Mouse (Mus musculus) heart, postnatal 10 days (tissue): ENCODE results near the gene Gm10974. TPM values are rescaled to one million over a fixed set of nuclear protein-coding genes. Genes with fewer than 3 reads are reported as not detected.
A peak's percentile ranks its signal among the peaks of the same experiment; 100 is the strongest.

ENCODE experiments used
- DNase-seq, 2 experiments: peaks; one replicate each; pipeline ENCODE4 v3.0.0; 2021
- intact Hi-C: fragments of 180-260 bp; cut with DNase I; formaldehyde crosslinking; loops from one replicate; pipeline ENCODE4 v1.15.1; 2025
- microRNA-seq, 2 experiments: library from miRNA; unstranded; fragments of <30 nt; microRNA quantifications; one replicate each; pipeline ENCODE4 v1.2.0; 2022
- total RNA-seq, 2 experiments: library from RNA; stranded (reverse); gene quantifications; 2 replicates each; pipeline ENCODE4 v1.2.3; 2021

The Gm10974 gene
- total RNA-seq, 2 experiments from 2014 or later, result not detected

- no peak for DNase-seq
- intact Hi-C loops, result no loop called here
These were observed 35.9 kb downstream of the Gm10974 start for GRCm38 (mm10) chr7:66401605-66402004.

DNA sequence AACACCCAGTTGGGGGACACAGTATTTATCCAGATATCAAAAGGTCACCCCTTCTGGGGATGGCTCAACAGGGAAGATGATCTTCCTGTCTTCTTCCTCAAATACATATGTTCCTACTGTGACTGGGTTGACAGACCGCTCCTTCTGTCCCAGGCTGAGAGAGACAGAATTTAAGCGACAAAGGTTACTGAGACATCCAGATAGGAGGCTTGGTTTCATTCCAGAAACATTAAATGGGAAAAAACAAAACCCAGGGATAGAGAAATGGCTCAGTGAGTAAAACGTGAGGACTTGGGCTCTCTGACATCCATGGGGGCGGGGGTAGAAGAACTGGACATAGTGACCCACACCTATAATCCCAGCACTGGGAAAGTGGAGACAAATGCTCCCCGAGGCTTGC, 37.2 kb downstream of the Gm10974 start:
- no peak for DNase-seq
- intact Hi-C loops, result no loop called here

DNA sequence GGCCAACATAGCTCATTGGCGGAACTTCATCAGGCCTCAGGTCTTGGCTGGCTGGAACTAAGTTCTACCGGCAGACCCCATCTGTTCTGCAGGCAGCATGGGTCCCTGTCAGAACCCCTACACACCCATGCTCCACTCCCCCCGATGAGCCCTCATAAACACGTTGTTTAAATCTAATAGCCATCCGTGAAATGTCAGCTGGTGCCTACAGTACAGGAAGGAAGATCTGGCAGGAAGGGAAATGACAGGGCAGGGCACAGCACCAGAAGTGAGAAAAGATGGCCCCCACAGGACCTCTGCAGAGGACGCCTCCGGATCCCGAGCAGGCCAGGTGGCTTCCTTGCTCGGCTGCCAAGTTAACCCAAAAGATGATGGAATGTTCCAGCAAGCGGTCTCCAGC, 38.4 kb downstream of the Gm10974 start:
- no peak for DNase-seq
- intact Hi-C loops, result no loop called here

DNA sequence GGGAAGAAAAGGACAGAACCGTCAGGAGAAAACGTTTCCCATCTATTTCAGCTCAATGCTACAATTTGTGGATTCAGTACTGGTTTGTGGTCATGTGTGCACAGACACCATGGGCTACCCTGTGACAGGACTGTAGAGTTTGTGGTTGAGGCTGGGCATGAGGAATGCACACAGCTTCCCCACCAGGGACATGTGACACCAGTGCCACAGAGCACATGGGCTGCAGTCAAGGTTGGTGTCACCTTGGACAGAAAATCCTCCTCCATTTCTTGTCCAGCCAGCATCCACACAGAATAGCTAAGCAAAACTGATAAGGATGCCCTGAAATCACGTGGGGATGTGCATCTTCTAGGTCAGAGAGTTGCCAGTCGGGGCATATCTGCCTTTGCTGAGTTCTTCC, 39.1 kb downstream of the Gm10974 start:
- intact Hi-C loops, result no loop called here
- DNase-seq, result no peak

DNA sequence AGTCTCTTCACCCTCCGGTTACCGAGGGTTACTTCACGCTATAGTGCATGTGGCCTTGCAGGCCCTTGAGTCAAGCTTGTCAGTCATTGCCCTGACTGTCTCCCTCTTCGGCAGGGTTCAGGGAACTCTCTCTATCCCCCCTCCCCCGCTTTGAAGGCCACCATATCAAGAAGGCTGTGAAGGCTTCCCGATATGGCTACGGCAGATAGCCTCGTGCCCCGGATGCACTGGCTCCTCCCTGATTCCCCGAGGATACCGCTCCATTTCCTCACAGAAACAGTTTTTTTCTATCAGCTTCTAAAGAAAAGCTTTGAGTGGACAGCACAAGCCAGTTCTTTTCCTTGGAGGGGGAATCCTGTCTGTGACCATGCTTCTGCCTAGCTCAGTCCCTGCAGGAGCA, 39.8 kb downstream of the Gm10974 start:
- intact Hi-C loops, result no loop called here
- DNase-seq, result no peak

DNA sequence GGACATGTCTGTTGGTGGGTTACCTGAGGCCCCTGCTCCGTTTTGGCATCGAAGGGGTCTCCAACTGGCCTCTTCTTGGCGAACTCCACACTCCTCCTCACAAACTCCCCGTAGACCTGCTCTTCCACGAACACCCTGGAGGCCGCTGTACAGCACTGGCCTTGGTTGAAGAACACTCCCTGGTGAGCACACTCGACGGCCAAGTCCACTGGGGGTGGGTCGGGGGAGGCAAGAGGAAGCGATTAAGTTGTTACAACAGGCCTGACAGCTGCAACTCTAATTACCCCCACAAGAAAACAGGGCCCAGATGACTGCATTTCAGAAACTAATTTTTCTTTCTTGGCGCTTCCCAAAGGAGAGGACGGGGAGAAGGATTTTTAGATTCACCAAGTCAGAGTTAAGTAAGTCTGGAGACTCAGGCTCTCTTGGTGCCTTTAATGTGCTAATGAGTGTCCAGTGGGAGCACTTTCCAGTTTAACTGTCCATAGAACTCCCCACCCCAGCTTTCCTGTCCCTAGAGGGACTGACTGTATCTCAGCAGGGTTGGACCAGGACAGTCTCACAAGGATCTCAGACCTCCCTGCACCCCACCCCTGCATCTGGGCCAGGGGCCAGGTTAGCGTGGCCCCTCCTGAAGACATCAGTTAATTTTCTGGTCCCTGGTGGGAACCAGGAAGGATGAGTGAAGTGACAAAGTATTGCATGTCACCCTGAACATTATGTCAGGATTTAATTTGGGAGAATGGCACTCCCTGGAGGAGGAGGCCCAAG, 40.4 kb downstream of the Gm10974 start:
- peak; percentile 43 to 58 for DNase-seq
- intact Hi-C loops, result no loop called here

DNA sequence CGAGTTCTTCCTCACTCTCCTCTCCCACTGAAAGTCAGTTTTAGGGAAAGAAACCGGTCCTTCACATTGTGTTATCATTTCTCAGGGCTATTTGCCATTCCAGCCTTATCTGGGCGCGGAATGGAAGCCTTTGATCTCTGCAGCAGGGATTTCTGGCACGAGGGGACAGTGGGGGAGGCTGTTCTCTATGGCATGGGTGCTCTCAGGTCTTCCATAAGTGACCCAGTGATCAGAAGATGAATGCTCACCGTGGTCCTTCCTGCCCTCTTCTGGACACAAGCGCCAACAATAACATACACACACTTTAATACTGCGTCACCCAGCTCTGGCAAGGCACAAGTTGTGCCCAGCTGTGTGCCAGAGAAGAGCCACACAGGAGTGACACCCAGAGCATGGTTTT, 41.3 kb downstream of the Gm10974 start:
- intact Hi-C loops, result no loop called here
- no peak for DNase-seq

- intact Hi-C loops, result loop anchor here (1.0 kb wide), 1 partner anchor 252 kb away; no protein-coding TSS in a partner anchor
These were observed 43.7 kb downstream of the Gm10974 start for GRCm38 (mm10) chr7:66409433-66409832.

GRCm38 (mm10) chr7:66413093-66413492, 47.4 kb downstream of the Gm10974 start:
- no peak for DNase-seq
- intact Hi-C loops, result no loop called here

More at GRCm38 (mm10) chr7:66409433-66409832, 43.7 kb downstream of the Gm10974 start:
- peak; percentile 40 to 69 for DNase-seq

DNA sequence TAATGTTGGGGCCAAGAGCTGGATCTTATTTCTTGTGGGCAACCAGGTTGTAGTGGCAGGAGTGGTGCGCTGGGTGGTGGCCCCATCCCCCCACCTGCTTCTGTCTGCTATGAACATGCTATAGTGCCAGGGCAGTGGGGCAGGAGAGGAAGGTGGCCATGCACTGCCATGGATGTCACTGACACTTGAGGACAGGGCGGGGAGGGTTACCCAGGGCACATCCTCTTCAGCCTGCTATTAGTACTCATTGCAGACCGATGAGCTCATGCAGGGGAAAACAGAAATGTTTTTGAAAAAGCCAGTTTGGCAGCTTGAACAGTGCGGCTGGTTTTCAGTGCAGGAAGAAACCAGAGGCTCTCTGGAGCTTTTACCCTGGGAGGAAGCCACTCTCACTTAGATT, 51.1 kb downstream of the Gm10974 start:
- intact Hi-C loops, result no loop called here
- DNase-seq, result no peak

GRCm38 (mm10) chr7:66418981-66419380, 53.3 kb downstream of the Gm10974 start:
- no peak for DNase-seq
- intact Hi-C loops, result no loop called here

DNA sequence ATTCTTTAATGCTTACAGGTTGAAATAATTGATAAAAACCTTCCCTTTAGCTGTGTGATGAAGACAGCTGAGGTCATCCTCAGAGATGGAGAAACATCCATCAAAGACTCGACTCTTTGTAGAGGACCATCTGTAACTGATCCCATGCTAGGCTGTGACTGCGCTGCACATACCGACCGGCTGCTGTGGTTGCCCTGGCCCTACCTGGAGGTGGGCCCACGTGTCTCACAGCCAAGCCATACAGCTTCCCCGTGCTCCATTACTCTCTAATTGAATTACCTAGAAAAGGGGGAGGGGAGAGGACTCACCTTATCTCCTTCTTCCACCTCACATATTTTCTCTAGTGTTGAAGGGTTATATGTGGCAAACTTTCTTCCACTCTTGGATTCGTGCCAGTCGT, 56.2 kb downstream of the Gm10974 start:
- intact Hi-C loops, result no loop called here
- DNase-seq, result no peak

DNA sequence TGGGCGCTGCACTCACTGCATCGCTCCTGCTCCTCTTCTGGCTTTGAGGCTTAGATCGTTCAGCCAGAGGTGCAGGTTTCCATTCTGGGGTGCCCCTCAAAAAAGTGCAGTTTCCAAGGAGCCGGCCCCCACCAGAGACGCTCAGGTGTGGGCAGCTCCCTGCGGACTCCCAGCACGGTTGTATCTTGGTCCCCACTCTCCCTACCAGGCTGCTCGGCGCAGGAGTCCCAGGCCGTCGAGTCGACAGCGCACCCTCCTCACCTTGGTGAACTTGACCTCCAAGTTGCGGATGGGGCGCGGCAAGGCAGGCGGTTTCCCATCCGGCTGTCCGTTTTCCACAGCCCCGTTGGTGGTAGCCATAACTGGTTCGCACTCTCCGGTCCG, 61.3 kb downstream of the Gm10974 start:
- intact Hi-C loops, result no loop called here

DNA sequence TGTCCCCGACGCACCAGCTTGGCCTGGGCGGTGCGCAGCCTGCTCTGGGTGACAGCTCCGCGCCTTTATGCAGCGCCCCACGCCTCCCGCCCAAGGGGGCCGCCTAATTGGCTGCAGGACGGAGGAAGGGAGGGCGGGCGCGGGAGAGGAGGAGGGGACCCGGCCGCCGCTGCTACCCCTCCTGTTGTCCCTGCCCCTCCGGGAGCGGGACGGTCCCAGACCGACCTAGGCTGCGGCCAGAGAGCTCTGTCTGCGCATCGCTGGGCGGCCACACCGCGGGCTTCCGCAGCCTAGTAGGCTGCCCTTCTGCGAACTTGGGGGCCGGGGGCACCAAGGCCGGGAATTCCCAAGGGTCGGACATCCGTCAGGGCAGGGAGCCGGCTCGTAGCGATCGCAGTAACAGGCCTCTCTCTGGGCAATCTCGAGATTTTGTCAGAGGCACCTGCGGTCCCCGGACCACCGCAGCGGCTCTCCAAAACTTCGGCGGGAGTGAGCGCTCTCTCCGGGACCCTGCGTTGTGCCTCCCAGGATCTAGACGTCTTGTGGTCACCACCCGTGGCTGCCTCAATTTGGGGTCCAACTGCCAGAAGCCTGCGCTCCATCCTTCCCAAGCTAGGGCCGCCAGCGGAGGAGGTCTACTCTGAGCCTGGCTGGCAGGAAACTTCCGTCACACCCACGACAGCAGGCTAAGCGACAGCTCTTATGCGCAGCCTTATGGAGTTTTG, 61.9 kb downstream of the Gm10974 start, which contains the start of gene Aldh1a3:
Gene Aldh1a3 (minus strand): TSS at position 81 of the 725 bp plus-strand sequence.
- peak; percentile 62 to 63 for DNase-seq
- intact Hi-C loops, result no loop called here

More for the DNA sequence above, 61.3 kb downstream of the Gm10974 start:
- DNase-seq, result no peak

- DNase-seq, result peak; percentile 62 to 79
- intact Hi-C loops, result loop anchor here (1.0 kb wide), 1 partner anchor 227 kb away; no protein-coding TSS in a partner anchor
These were observed 68.8 kb downstream of the Gm10974 start for GRCm38 (mm10) chr7:66434453-66434935.

Small RNA genes within 50 kb of the gene (microRNA-seq; reads per million reads assigned to microRNA genes)
- 0 to 0.47 reads per million in 2 experiments for gene Mir7057

Other genes with a start within 250 kb of the Gm10974 start
- 10 to 100 TPM; 11.9 to 13.3 TPM for gene Lrrk1, start 22.4 kb downstream of the Gm10974 start, total RNA-seq
- 1 to 10 TPM; 2.1 to 3.1 TPM for gene Aldh1a3, start 61.6 kb downstream of the Gm10974 start, total RNA-seq